Mouse (Mus musculus) thymus, adult 18-20 months (tissue): ENCODE measurements around the gene Rita1.

ENCODE experiments used
- DNase-seq, 2 experiments: peaks; one replicate each; pipeline ENCODE4 v3.0.0; 2022; ENCODE audit warnings: mixed read lengths in 2 of 2

Gene Rita1

GRCm38 (mm10) chr5:120570289-120570897, 42.0 kb downstream of the Rita1 start:
- no peak for DNase-seq

GRCm38 (mm10) chr5:120569791-120570190, 42.6 kb downstream of the Rita1 start:
- DNase-seq: no peak

- no peak for DNase-seq
These were observed 43.4 kb downstream of the Rita1 start for GRCm38 (mm10) chr5:120568964-120569363.

GRCm38 (mm10) chr5:120568336-120568768, 44.0 kb downstream of the Rita1 start:
- no peak for DNase-seq

- DNase-seq: no peak
These were observed 44.6 kb downstream of the Rita1 start for GRCm38 (mm10) chr5:120567761-120568211.

GRCm38 (mm10) chr5:120567253-120567701, 45.1 kb downstream of the Rita1 start:
- DNase-seq: no peak

- no peak for DNase-seq
These were observed 45.6 kb downstream of the Rita1 start for GRCm38 (mm10) chr5:120566681-120567252.

- no peak for DNase-seq
These were observed 46.3 kb downstream of the Rita1 start for GRCm38 (mm10) chr5:120566101-120566500.

GRCm38 (mm10) chr5:120565171-120565905, 47.1 kb downstream of the Rita1 start:
- no peak for DNase-seq

- DNase-seq: no peak
These were observed 48.5 kb downstream of the Rita1 start for GRCm38 (mm10) chr5:120563914-120564311.

GRCm38 (mm10) chr5:120562956-120563913, 49.2 kb downstream of the Rita1 start:
- DNase-seq: no peak

GRCm38 (mm10) chr5:120560616-120561311, 51.6 kb downstream of the Rita1 start:
- DNase-seq: no peak

GRCm38 (mm10) chr5:120560129-120560615, 52.2 kb downstream of the Rita1 start:
- no peak for DNase-seq

- no peak for DNase-seq
These were observed 53.6 kb downstream of the Rita1 start for GRCm38 (mm10) chr5:120558762-120559161.

- no peak for DNase-seq
These were observed 54.3 kb downstream of the Rita1 start for GRCm38 (mm10) chr5:120558041-120558440.

- DNase-seq: no peak
These were observed 56.5 kb downstream of the Rita1 start for GRCm38 (mm10) chr5:120555871-120556270.

- no peak for DNase-seq
These were observed 61.7 kb downstream of the Rita1 start for GRCm38 (mm10) chr5:120550673-120551072.

- no peak for DNase-seq
These were observed 62.3 kb downstream of the Rita1 start for GRCm38 (mm10) chr5:120550137-120550536.

- no peak for DNase-seq
These were observed 64.0 kb downstream of the Rita1 start for GRCm38 (mm10) chr5:120548236-120548850.
